27 mouse cellular contexts compared by ENCODE assay signal in genomic region chr2:132307213-132307843, GRCm38 (mm10). TPM values are rescaled to one million over a fixed set of nuclear protein-coding genes. Genes with fewer than 3 reads are reported as not detected.
DNase-seq lines count a peak whose midpoint lies in the region; ATAC-seq and TF ChIP-seq lines count a peak whose summit lies in the region.
"Had no signal": no experiment of that assay in that cellular context is flagged by ENCODE, and none has a peak within 500 bp of the region (broad histone marks: within the 10 kb centered on the region; RNA-seq: fewer than 3 reads in every experiment).

No protein-coding gene starts in this region.

- no peak overlapping the region for H3K4me2 ChIP-seq in forebrain, embryonic 11.5 days (ENCODE audit: low read depth, low read length, severe bottlenecking)
- no peak overlapping the region for H3K4me2 ChIP-seq in forebrain, embryonic 16.5 days (ENCODE audit: low read length)
- H3K4me2 ChIP-seq in liver, embryonic 12.5 days = no peak overlapping the region
- H3K4me2 ChIP-seq: embryonic facial prominence, embryonic 12.5 days; forebrain, embryonic 12.5 days; heart, embryonic 12.5 days; limb, embryonic 15.5 days; liver, embryonic 15.5 days; lung, embryonic 15.5 days; stomach, embryonic 15.5 days had no signal

- no peaks in the 10 kb centered on the region for H3K27me3 ChIP-seq in forebrain, embryonic 11.5 days (ENCODE audit: control insufficient read depth, insufficient read depth, low read length)
- no peaks in the 10 kb centered on the region for H3K27me3 ChIP-seq in forebrain, embryonic 16.5 days (replicated peaks; ENCODE audit: control insufficient read depth, insufficient read depth, low read length)
- H3K27me3 ChIP-seq in liver, embryonic 12.5 days (replicated peaks) = no peaks in the 10 kb centered on the region
- H3K27me3 ChIP-seq: embryonic facial prominence, embryonic 12.5 days; forebrain, embryonic 12.5 days; heart, embryonic 12.5 days; limb, embryonic 15.5 days; liver, embryonic 15.5 days; lung, embryonic 15.5 days; stomach, embryonic 15.5 days had no signal

- H3K4me1 ChIP-seq in forebrain, embryonic 11.5 days (replicated peaks; ENCODE audit: control insufficient read depth, insufficient read depth, low read length) = no peaks in the 10 kb centered on the region
- H3K4me1 ChIP-seq in forebrain, embryonic 16.5 days (replicated peaks; ENCODE audit: control insufficient read depth, insufficient read depth, low read length) = no peaks in the 10 kb centered on the region
- H3K4me1 ChIP-seq in liver, embryonic 12.5 days = peaks cover 30% of the 10 kb centered on the region
- H3K4me1 ChIP-seq: embryonic facial prominence, embryonic 12.5 days; forebrain, embryonic 12.5 days; heart, embryonic 12.5 days; limb, embryonic 15.5 days; lung, embryonic 15.5 days; stomach, embryonic 15.5 days had no signal

- 95% methylated on average over 11 of the region's 11 CpGs for WGBS in forebrain, embryonic 11.5 days
- WGBS in forebrain, embryonic 16.5 days = 93% methylated on average over 11 of the region's 11 CpGs
- 85% methylated on average over 11 of the region's 11 CpGs for WGBS in liver, embryonic 12.5 days (ENCODE audit: insufficient replicate concordance)

- TF ChIP-seq CTCF in layer of hippocampus, adult 2 months (conservative IDR thresholded peaks at IDR 0.05) = 0 out of 2 replicates have a peak, but pooled peaks have one; percentile 12

- H3K9ac ChIP-seq in forebrain, embryonic 11.5 days (ENCODE audit: low read length) = no peak overlapping the region
- no peak overlapping the region for H3K9ac ChIP-seq in forebrain, embryonic 16.5 days (replicated peaks; ENCODE audit: low read depth, low read length)
- no peak overlapping the region for H3K9ac ChIP-seq in liver, embryonic 12.5 days
- H3K9ac ChIP-seq: embryonic facial prominence, embryonic 12.5 days; forebrain, embryonic 12.5 days; heart, embryonic 12.5 days; limb, embryonic 15.5 days; liver, embryonic 15.5 days; lung, embryonic 15.5 days; stomach, embryonic 15.5 days had no signal

- no peaks in the 10 kb centered on the region for H3K9me3 ChIP-seq in forebrain, embryonic 11.5 days (ENCODE audit: control insufficient read depth, low read length)
- no peaks in the 10 kb centered on the region for H3K9me3 ChIP-seq in forebrain, embryonic 16.5 days (ENCODE audit: control insufficient read depth, low read length)
- no peaks in the 10 kb centered on the region for H3K9me3 ChIP-seq in liver, embryonic 12.5 days (replicated peaks)
- H3K9me3 ChIP-seq: embryonic facial prominence, embryonic 12.5 days; forebrain, embryonic 12.5 days; heart, embryonic 12.5 days; limb, embryonic 15.5 days; liver, embryonic 15.5 days; lung, embryonic 15.5 days; stomach, embryonic 15.5 days had no signal

- no peak overlapping the region for H3K4me3 ChIP-seq in forebrain, embryonic 11.5 days (ENCODE audit: low read depth, low read length)
- no peak overlapping the region for H3K4me3 ChIP-seq in forebrain, embryonic 16.5 days (replicated peaks; ENCODE audit: low read length)
- no peak overlapping the region for H3K4me3 ChIP-seq in layer of hippocampus, adult 2 months
- no peak overlapping the region for H3K4me3 ChIP-seq in liver, embryonic 12.5 days
- H3K4me3 ChIP-seq: embryonic facial prominence, embryonic 12.5 days; forebrain, embryonic 12.5 days; heart, embryonic 12.5 days; limb, embryonic 15.5 days; liver, embryonic 15.5 days; lung, embryonic 15.5 days; stomach, embryonic 15.5 days had no signal

- peaks cover under 1% of the 10 kb centered on the region; the same call in 1 of the 2 replicates for H3K36me3 ChIP-seq in forebrain, embryonic 11.5 days (ENCODE audit: control insufficient read depth, insufficient read depth, low read length)
- H3K36me3 ChIP-seq in forebrain, embryonic 16.5 days (ENCODE audit: control insufficient read depth, insufficient read depth) = peaks cover 8% of the 10 kb centered on the region
- peaks cover 48% of the 10 kb centered on the region for H3K36me3 ChIP-seq in liver, embryonic 12.5 days

- H3K27ac ChIP-seq in forebrain, embryonic 11.5 days (ENCODE audit: low read depth, low read length) = no peak overlapping the region
- H3K27ac ChIP-seq in forebrain, embryonic 16.5 days (ENCODE audit: low read length) = no peak overlapping the region
- no peak overlapping the region for H3K27ac ChIP-seq in layer of hippocampus, adult 2 months
- no peak overlapping the region for H3K27ac ChIP-seq in liver, embryonic 12.5 days
- H3K27ac ChIP-seq: embryonic facial prominence, embryonic 12.5 days; forebrain, embryonic 12.5 days; hindbrain, postnatal 0 days; limb, embryonic 15.5 days; liver, embryonic 15.5 days; lung, embryonic 15.5 days; stomach, embryonic 15.5 days had no signal

- DNase-seq in forebrain, embryonic 11.5 days (ENCODE audit: low spot score) = peak; percentile 39
- DNase-seq in layer of hippocampus, adult 2 months (ENCODE audit: low spot score in 2 of 2) = no peak
- no peak for DNase-seq in layer of hippocampus, adult 18-20 months (ENCODE audit: low spot score in 2 of 2)
- peak; percentile 71 to 76 for DNase-seq in cerebellum, adult 18-20 months
- peak; percentile 64 to 76 for DNase-seq in cerebellum, postnatal 36 days
- DNase-seq in embryo, embryonic 11 days = no peak
- DNase-seq: adrenal gland, postnatal 25 days; heart, postnatal 10 days; kidney, adult 9 months; kidney, postnatal 36 days; layer of hippocampus, adult 9-11 months; lung, postnatal 36 days; right cerebral cortex, postnatal 4 days; thymus, adult 2 months; thymus, postnatal 4 days had no signal

- ATAC-seq in forebrain, embryonic 11.5 days (replicated peaks; ENCODE audit: low FRiP score) = no peak
- ATAC-seq in forebrain, embryonic 16.5 days = no peak
- no peak for ATAC-seq in liver, embryonic 12.5 days
- ATAC-seq: CD4-positive, CD25-positive, alpha-beta regulatory T cell, adult 4 months; hindbrain, postnatal 0 days; intestine, embryonic 16.5 days had no signal

RNA-seq across cellular contexts. Expression of gene Cds2, which starts 44.4 kb away (rescaled TPM):
- 28.7 and 30.0 TPM in 2 replicates for polyA plus RNA-seq in forebrain, embryonic 11.5 days (2014; fragmentation: Nextera tagmentation; extraction: Ambion mirVana)
- polyA plus RNA-seq in forebrain, embryonic 16.5 days (2015; fragmentation: Nextera tagmentation; extraction: Ambion mirVana) = 23.0 and 27.9 TPM in 2 replicates
- 100 to 1,000 TPM; 257 to 258 TPM for total RNA-seq in layer of hippocampus, adult 2 months (2021)
- total RNA-seq in layer of hippocampus, adult 18-20 months (2021) = 100 to 1,000 TPM; 276 to 284 TPM
- 13.7 and 15.4 TPM in 2 replicates for polyA plus RNA-seq in liver, embryonic 12.5 days (2016; fragmentation: Nextera tagmentation; extraction: Ambion mirVana)

RNA-seq across cellular contexts. Expression of gene Pcna, which starts 54.2 kb away (rescaled TPM):
- polyA plus RNA-seq in forebrain, embryonic 11.5 days (2014; fragmentation: Nextera tagmentation; extraction: Ambion mirVana) = 422 and 431 TPM in 2 replicates
- polyA plus RNA-seq in forebrain, embryonic 16.5 days (2015; fragmentation: Nextera tagmentation; extraction: Ambion mirVana) = 164 and 192 TPM in 2 replicates
- total RNA-seq in layer of hippocampus, adult 2 months (2021) = 10 to 100 TPM; 47.2 to 51.9 TPM
- 10 to 100 TPM; 48.3 to 49.3 TPM for total RNA-seq in layer of hippocampus, adult 18-20 months (2021)
- polyA plus RNA-seq in liver, embryonic 12.5 days (2016; fragmentation: Nextera tagmentation; extraction: Ambion mirVana) = 353 and 360 TPM in 2 replicates

RNA-seq across cellular contexts. Expression of gene Tmem230, which starts 59.7 kb away (rescaled TPM):
- 44.5 and 48.5 TPM in 2 replicates for polyA plus RNA-seq in forebrain, embryonic 11.5 days (2014; fragmentation: Nextera tagmentation; extraction: Ambion mirVana)
- 43.4 and 49.9 TPM in 2 replicates for polyA plus RNA-seq in forebrain, embryonic 16.5 days (2015; fragmentation: Nextera tagmentation; extraction: Ambion mirVana)
- 10 to 100 TPM; 30.3 to 32.9 TPM for total RNA-seq in layer of hippocampus, adult 2 months (2021)
- 10 to 100 TPM; 32.8 to 32.9 TPM for total RNA-seq in layer of hippocampus, adult 18-20 months (2021)
- polyA plus RNA-seq in liver, embryonic 12.5 days (2016; fragmentation: Nextera tagmentation; extraction: Ambion mirVana) = 24.4 and 25.7 TPM in 2 replicates

Comparison
In these comparisons a context has a peak if more than half of its experiments do, and no peak if none do; other contexts are left out.
1. DNase-seq: peak in forebrain, embryonic 11.5 days (single experiment), cerebellum, adult 18-20 months (2 of 2) and cerebellum, postnatal 36 days (2 of 2); none in layer of hippocampus, adult 2 months (0 of 2), layer of hippocampus, adult 18-20 months (0 of 2) and embryo, embryonic 11 days (single experiment).